Mouse (Mus musculus): Measurements from ENCODE around the gene Ktn1.
A peak's percentile ranks its signal among the peaks of the same experiment; 100 is the strongest.

Gene Ktn1

DNA sequence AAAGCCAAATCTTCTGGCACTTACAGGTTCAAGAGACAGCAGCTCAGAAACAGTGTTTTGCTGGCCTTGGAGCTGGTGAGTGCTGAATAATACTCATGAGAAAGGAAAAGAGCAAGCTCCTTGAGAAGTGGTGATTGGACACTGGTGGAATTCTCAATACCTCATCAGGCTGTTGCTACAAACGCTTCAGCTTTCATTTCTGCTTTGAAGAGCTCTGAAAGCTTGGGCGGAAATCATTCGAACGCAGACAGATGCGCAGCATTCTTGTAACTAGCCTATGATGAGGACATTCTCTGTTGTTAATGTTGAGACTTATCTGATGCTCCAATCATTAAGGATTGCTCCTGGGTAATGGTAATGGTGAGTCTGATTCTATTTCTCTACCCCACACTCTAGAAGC, at the start of gene Ktn1:
Gene Ktn1 (plus strand): TSS at position 231 of the 400 bp plus-strand sequence.
- peak; percentile 53 for DNase-seq (ENCODE audit: low read depth, low spot score)

DNA sequence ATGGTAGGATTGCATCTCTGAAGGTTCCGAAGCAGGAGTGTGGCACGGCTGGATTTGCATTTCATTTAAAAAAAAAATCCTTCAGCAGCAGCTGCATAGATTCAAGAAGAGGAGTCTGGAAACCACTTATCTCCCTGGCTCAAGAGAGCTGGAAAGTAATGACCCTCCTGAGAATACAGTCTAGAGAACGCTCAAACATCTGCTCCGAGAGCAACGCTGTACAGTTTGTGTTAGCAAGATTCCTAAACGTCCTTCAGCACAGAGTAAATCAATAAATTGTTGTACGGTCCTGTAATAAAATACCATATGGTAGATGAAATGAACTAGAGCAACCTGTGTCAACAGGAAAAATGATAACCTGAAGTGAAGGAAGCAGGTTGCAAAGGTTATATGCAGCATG, 35.0 kb upstream of the Ktn1 start:
- no peak for DNase-seq (ENCODE audit: low read depth, low spot score)

DNA sequence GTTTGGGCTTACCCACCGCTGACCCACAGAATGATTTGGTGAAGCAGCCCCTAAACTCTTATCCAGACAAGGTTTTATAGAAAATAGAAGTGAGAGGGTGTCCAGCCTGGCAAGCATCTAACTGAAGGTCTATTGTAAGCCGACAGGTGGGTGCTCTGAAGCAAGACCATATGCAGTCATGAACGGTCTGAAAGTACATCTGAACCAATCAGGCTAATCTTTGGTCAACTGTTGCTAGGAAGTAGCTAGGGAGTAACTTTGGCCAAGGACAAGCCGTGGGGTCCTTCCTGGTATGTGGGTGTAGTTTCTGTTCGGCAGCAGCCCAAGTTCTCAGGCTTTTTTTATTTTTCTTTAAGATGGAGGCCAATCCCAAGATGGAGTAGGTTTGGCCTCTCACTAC, 29.4 kb upstream of the Ktn1 start:
- peak; percentile 57 for DNase-seq (ENCODE audit: low read depth, low spot score)

DNA sequence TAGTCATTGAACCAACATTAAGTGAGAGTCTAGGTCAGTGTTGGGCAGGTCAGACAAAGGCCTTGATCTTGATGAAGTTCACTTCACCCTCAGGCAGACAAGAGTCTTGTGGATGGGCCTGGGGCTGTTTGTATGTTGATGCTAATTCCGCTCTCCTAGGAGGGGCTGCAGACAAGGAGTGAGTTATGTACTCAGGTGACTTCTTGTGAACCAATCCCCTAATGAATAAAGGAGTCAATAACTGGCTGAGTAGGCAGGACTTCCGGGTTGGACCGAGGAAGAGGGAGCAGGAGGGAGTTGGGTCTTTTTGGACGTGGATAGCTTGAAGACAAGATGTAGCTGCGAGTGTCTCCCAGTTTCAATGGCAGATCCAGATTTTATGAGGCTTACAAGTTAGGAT, 26.3 kb upstream of the Ktn1 start:
- DNase-seq (ENCODE audit: low read depth, low spot score), result peak; percentile 69

DNA sequence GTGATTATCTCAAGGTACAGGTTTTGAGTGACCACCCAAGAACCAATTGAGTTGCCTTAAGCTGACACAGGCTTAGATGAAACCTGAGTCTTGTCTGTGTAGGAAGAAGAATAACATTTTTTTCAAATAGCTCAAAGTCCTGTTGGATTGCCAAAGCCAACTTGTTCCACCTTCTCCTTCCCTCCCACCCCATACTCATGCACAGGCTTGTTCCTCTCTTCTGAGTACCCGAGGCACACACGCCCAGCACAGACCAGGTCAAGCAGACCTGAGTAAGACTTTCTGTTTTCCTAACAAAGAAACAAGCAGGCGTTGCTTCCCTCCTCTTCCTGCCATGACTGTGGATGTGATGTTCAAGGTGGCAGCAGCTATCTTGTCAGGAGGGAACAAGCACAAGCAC, 23.4 kb upstream of the Ktn1 start:
- no peak for DNase-seq (ENCODE audit: low read depth, low spot score)

DNA sequence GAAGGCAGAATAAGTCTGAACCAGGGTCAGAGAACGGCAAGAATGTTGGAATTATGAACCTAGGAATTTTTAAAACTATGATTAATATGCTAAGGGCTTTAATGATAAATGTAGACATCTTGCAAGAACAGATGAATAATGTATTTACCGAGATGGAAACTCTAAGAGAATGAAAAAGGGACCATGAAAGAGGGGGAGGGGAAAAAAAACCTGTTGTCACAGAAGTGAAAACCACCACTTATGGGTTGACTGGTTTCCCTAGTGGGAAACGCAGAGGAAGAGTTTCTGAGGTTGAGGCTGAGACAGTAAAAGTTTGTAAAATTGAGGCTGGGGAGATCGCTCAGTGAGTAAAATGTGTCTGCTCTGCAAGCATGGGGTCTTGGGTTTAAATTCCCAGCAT, 22.1 kb upstream of the Ktn1 start:
- no peak for DNase-seq (ENCODE audit: low read depth, low spot score)

DNA sequence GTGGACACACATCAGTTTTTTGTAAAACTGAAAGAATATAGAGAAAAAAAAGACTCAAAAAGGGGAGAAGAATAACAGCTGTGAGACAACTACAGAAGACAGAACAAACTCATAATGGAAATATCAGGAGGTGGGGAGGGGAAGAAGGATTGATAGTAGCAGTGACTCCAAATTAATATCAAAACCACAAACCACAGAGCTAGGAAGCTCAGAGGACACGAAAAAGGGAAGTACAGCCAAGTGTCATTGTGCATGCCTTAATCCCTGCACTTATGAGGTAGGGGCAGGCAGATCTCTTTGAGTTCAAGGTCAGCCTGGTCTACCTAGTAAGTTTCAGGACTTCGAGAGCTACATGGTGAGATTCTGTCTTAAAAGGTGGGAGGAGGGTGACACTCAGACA, 21.4 kb upstream of the Ktn1 start:
- DNase-seq (ENCODE audit: low read depth, low spot score), result no peak

DNA sequence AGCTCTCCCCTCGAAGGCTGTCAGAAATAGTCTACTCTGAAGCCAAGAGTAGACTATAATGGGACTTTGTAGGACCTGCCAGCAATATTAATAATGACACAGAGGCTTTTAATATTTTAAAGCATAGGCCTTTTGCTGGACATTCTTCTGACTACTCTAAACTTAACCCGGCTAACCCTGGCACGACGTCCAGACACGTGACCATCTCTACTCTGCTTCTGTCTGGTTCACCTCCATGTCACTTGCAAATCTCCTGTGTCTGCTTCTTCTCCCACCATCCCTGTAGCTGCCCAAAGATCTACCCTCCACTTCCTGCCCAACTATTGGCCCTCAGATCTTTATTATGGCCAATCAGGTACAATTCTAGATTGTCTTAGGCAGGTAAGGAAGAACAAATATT, 20.9 kb upstream of the Ktn1 start:
- no peak for DNase-seq (ENCODE audit: low read depth, low spot score)

DNA sequence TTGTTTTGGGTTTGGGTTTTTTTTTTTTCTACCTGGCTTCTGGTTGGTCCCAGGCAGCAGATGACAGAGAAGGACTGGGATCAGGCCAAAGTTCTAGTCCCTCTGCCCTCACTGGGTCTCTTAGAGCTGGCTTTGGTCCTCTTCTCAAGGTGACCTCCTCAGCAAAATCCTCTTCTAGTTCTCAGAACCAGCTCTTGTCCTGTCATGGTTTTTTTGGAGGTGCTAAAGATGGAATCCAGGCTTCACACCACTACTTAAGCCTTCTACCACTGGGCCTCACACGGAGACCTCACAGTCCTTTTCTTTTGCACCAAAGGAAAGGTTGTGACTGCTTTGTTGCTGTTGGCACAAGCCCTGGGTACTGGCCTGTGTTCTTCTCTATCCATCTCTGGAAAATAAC, 15.8 kb upstream of the Ktn1 start:
- DNase-seq (ENCODE audit: low read depth, low spot score), result no peak

DNA sequence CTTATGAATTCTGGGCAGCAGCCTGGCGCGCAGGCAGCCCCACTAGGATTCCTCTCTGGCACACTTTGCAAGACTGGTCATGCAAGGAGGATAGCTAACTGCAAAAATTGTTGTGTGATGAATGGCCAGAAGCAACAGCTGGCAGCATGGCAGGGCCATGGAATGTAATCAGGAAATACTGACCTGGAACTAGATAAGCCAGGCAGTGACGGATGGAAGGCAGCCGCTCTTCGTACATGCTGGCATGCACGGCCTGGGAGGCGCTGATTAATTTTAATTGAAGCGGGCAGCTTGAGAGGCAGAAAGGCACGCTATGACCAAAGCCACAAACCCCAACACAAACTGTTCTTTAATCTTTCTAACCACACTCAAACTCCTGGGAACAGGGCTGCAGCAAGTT, 13.8 kb upstream of the Ktn1 start:
- DNase-seq (ENCODE audit: low read depth, low spot score), result no peak

DNA sequence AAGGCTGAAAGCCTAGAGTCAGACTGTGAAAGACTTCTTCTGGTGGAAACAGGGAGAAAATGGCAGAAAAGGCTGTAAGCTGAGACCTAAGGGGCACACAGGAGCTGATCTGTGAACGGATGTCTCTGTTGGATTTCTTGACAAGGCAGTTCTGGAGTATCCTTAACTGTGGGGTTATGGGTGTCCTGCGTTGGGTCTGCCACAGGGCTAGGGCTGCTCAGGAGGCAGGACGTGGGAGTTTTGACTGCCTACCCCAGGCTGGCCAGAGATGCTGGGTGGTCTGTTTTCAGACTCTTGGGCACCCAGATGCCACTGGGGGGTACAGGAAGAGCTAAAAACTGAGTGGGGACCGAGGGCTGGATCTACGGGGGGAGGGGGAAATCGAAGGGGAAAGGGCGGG, 13.4 kb upstream of the Ktn1 start:
- no peak for DNase-seq (ENCODE audit: low read depth, low spot score)

DNA sequence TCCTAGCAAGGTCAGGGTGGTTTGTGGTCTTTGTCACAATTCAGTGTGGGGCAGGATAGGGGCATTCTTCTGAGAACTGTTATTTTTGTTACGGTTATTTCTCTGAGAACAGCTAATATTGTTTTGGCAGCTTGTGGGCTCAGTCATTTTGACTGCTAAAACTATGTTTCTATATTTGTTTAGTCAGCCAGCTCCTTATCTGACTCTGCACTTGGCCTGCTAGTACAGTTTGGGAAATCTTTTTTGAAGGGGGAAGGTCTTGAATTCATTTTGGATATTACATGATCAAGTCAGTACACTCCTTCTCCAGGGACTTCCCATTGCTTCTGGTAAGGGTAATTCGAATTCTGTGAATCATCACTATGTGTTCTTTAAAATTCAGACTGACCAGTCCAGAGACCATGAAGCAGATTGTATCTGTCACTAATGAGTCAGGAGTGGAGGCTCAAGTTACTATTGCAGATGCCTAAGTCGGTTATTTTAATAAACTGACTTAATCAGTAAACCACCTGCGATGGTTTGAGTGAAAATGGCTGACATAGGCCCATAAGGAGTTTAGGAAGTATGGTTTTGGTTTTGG, 9.8 kb upstream of the Ktn1 start:
- DNase-seq (ENCODE audit: low read depth, low spot score), result no peak

DNA sequence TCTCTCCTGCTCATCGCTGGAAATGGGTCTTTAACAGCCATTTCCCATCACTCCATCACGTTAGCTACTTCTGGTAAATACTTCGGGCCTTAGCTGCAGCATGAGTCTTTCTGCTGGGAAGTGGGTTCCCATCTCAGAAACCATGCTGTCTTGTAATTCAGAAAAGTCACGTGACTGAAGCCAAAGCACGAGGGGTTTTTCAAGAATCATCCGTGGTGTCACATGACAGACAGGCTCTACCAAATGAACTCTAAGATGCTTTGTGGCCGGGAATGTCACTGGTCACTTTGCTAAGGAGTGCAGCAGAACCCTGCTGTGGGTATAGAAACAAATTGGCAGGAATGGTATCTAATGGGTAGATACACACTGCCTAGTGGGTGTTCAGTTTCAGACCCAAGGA, 2.6 kb upstream of the Ktn1 start:
- peak; percentile 78 for DNase-seq (ENCODE audit: low read depth, low spot score)

DNA sequence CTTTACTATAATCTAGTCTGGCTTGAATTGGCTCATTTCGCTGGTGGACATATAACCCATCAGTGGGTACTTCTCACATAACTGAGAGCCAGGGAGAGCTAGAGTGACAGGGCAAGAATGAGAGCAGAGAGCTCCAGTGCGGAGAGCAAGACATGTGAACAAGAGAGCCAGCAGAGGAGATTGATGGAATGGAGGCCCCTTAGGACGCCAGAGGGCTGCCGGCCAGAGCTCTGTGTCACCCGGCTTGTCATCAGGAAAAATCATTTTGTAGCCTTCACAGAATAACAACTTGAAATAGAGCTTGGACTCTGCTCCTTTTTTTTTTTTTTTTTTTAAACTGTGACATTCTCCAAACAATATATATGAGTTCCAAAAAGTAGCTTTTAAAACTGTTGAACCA, 2.0 kb upstream of the Ktn1 start:
- DNase-seq (ENCODE audit: low read depth, low spot score), result no peak

DNA sequence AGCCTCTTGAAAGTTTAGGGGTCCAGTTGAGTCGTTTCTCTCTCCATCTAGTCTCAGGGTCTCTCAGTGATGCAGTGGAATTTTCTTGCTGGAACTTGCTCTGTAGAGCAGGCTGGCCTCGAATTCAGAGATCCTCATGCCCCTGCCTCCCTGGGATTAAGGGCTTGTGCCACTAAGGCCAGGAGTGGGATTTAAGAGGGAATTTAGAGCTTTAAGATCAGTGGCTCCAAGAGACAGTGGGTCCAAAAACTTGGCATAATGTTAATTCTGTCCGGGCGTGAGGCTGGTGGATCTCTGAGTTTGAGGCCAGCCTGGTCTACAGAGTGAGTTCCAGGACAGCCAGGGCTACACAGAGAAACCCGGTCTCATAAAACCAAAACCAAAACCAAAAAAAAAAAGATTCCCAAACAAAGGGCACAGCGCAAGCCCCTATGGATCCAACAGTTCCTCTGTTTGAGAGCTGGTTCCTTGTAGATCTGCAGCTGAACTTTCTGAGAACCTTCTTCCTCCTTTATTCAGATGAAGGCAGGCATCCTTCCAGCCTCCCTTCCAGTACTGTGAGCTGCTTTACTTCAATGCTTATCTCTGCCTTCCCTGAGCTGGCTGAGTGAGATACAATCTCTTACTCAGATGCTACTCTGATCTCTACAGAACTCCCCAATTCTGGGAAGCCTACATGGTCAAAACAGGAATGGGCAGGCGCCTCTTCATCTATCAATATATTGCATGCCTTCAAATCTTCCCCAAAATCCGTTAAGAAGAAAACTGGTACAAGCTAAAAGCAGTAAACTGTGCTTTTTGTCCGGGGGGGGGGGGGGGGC, 1.3 kb upstream of the Ktn1 start:
- DNase-seq (ENCODE audit: low read depth, low spot score), result peak; percentile 83

DNA sequence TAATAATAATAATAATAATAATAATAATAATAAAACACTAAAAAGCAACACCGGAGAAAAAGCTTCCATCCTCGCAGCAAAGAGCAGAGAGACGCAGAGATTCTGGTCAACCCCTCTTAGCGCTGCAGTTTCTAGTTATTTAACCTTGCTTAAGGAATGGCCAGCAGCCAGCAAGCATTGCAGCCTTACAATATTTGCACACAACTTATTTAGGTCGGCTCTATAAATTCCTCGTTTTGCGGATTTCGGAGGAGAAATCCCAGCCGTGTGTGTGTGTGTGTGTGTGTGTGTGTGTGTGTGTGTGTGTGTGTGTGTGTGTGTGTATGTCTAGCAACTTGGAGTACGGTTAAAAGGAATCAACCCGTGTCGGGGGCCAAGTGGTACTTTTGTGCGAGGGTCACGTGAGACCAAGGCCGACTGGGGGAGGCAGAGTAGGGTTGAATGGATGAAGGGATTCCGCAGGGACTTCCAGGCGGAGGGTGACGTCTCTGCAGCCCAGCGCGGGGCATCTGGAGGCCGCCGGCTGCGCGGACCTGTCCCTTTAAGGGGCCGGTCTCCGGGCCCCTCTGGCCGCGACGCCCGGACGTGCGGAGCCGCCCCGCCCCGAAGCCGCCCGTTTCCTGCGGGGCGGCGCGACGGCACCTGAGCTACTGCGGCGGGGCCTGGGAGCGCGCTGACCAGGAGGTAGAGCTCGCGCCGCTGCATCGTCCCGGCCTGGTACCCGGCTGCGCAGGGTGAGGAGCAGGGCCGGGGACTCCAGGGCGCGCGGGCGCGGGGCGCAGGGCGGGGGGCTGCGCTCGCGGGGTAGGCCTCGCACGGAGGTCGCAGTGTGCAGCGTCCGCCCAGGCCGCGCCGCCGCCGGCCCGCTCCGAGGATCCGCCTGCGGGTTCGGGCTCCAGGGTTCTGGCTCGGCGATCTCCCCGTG, 720 bp downstream of the Ktn1 start:
- DNase-seq (ENCODE audit: low read depth, low spot score), result peak; percentile 80

DNA sequence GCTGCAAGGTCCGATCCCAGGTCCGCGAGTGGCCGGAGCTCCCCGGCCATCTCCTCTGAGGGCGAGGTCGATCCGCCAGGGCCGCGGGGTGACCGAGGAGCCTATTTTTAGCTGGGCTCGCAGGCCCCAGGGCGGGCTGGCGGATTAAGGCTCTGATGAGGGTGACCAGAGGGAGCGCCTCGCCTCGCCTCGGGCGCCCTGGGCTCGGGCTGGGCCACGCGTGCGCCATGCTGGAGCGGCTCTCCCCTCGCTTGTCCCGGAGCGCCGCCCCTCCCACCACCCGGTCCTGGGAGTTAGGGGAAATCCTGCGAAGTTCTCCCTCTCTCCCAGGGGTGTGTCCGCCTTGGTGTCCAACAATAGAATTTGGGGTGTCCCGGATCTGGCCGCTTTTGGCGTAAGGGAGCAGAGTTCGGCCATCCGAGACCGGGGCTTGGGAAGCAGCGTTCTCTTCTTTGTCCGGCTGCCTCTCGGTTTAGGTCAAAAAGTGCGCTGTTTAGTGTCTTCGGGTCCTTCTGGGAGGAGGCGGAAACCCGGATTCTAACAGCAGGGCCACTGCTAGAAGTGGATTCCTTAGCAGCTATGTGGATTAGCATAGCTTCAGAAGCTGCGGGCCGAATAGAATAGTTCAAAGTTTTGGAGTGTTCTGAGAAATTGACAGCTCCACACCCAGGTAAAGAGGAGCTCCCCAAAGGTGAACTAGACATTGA, 1.5 kb downstream of the Ktn1 start:
- DNase-seq (ENCODE audit: low read depth, low spot score), result peak; percentile 89

DNA sequence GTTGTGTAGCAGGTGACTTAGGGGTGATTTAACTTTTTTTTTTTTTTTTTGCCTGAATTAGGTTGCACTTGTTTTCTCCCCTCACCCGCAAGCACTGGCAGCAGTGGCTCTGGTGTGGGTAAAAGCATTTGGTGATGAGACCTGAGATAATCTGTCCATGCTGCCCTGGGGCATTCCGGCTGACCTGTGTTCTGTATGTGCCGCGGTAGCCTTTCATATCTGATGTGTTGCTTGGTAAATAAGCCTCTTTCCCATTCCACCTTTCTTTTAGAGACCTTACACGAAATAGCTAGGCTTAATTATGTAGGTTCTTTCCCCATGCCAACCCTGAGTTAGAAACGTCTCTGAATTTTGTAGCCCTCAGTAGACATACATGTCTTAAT, 2.1 kb downstream of the Ktn1 start:
- DNase-seq (ENCODE audit: low read depth, low spot score), result no peak

DNA sequence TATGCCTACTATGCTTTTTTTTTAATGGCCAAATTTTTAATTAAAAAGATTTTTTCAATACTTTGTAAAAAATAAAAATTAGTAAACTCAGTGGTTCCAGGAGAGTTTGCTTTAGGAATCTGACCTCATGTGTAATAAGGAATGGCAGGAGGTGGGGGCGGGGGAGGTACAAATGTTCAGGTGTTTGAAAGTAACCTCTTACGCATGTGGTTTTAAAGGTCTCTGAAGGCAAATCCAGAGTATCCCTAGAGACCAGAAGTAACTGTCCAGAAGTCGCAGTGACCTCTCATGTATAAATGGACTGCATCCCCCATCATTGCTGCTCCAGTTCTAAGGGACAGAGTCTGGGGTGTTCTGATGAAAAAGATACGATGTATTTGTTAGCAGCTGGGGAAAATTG, 3.0 kb downstream of the Ktn1 start:
- no peak for DNase-seq (ENCODE audit: low read depth, low spot score)

DNA sequence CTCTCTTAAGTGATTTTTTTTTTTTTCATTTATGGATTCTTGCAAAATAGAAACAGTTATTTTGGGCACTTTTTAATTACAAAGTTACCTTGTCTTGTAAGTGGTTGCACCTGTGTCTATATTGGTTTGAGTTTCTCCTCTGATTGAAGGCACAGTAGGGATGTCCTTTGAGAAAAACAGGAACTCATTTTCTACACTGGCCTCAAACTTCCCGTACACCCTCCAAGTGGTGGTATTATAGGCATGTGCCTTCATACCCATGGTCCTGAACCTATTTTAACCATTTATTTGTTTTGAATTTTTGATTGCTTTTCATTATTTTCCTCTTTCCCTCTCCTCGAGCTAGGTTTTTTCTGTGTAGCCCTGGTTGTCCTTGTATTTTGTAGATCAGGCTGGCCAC, 7.2 kb downstream of the Ktn1 start:
- DNase-seq (ENCODE audit: low read depth, low spot score), result no peak

DNA sequence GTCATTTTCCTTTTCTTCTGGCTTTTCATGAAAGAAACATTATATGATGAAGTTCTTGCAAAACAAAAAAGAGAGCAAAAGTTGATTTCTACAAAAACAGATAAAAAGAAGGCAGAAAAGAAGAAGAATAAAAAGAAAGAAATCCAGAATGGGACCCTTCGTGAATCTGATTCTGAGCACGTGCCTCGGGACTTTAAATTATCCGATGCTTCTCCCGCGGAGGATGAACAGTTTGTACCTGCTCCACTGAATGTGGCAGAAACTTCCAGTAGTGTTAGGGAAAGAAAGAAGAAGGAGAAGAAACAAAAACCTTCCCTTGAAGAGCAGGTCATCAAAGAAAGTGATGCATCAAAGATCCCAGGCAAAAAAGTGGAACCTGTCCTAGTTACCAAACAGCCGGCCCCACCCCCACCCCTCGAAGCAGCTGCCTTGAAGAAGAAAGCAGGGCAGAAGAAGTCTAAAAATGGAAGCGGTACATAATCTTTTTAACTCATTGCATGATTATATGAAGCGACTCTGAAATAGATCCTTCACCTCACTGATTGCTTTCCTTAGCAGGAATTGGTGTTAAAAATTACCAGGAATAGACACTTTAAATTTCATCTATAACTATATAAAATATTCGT, 15.7 kb downstream of the Ktn1 start:
- DNase-seq (ENCODE audit: low read depth, low spot score), result no peak

Measured in R1 (cell line).